Mouse (Mus musculus): ENCODE measurements at regions not wholly inside any gene's neighbourhood (a gene's known extent, or its start where the extent isn't known, plus 50 kb on each side); places are given as distances from the start of the nearest gene placed in this dataset.

- no peak for TF ChIP-seq GATA1 (IDR thresholded peaks at IDR 0.05; ENCODE audit: low read length)
- TF ChIP-seq TAL1 (IDR thresholded peaks at IDR 0.05; ENCODE audit: low read length) = no peak
Observed at GRCm38 (mm10) chr5:111935381-111936134, 201.8 kb downstream of the Gm26897 start.

Measured in erythroblast, embryonic 14.5 days (primary cell).